Mouse (Mus musculus) limb, embryonic 11.5 days (tissue): Measurements from ENCODE around the gene Cd160. TPM values are rescaled to one million over a fixed set of nuclear protein-coding genes. Genes with fewer than 3 reads are reported as not detected.

Source experiments
- ATAC-seq: fragments of 200-750 bp; cut with Nextera tagmentation; 2 replicates; pipeline ENCODE4 v1.8.0; 2017; ENCODE audit warnings: low read depth; ENCODE audit not compliant: insufficient number of reproducible peaks, low FRiP score, low TSS enrichment
- DNase-seq: peaks from one replicate; pipeline ENCODE4 v3.0.0-alpha.2; 2015; ENCODE audit warnings: low spot score
- H3K27ac ChIP-seq: fragments of 300-500 bp; sonication (generic); replicated peaks from 2 replicates; pipeline ENCODE4 v1.5.1; 2014; ENCODE audit warnings: low read depth, mild to moderate bottlenecking, low read length
- H3K27me3 ChIP-seq: fragments of 300-500 bp; sonication (generic); 2 replicates; pipeline ENCODE4 v1.6.1; 2014; ENCODE audit warnings: mild to moderate bottlenecking, low read length, mixed read lengths; ENCODE audit not compliant: control insufficient read depth, insufficient read depth
- H3K36me3 ChIP-seq: fragments of 300-500 bp; sonication (generic); 2 replicates; pipeline ENCODE4 v1.6.1; 2014; ENCODE audit warnings: mild to moderate bottlenecking, low read length, moderate library complexity, mixed read lengths; ENCODE audit not compliant: control insufficient read depth, insufficient read depth
- H3K4me1 ChIP-seq: fragments of 300-500 bp; sonication (generic); 2 replicates; pipeline ENCODE4 v1.6.1; 2014; ENCODE audit warnings: low read length, mixed read lengths; ENCODE audit not compliant: control insufficient read depth, insufficient read depth
- H3K4me2 ChIP-seq: fragments of 300-500 bp; sonication (generic); 2 replicates; pipeline ENCODE4 v1.6.1; 2014; ENCODE audit warnings: low read depth, mild to moderate bottlenecking, moderate library complexity; ENCODE audit not compliant: severe bottlenecking
- H3K4me3 ChIP-seq: fragments of 300-500 bp; sonication (generic); 2 replicates; pipeline ENCODE4 v1.5.1; 2014; ENCODE audit warnings: low read depth, low read length
- H3K9ac ChIP-seq: fragments of 300-500 bp; sonication (generic); 2 replicates; pipeline ENCODE4 v1.6.1; 2014; ENCODE audit warnings: mild to moderate bottlenecking, low read length
- H3K9me3 ChIP-seq: fragments of 300-500 bp; sonication (generic); 2 replicates; pipeline ENCODE4 v1.6.1; 2016; ENCODE audit warnings: low read length; ENCODE audit not compliant: control insufficient read depth
- WGBS: fragments of 180-500 bp; shearing (Covaris S2); extraction: QIAGEN DNeasy Blood & Tissue Kit; methylation state at CpG from one replicate; pipeline ENCODE4 v1.1.7; 2014; 5-methylcytosine and 5-hydroxymethylcytosine counted together
- polyA plus RNA-seq: library from polyadenylated mRNA; unstranded; fragments of >200 nt; fragmentation: Nextera tagmentation; extraction: Ambion mirVana; gene quantifications from 2 replicates; pipeline ENCODE4 v1.2.1, GENCODE M21; 2014

Cd160 gene
- polyA plus RNA-seq, 1 experiment from 2014 or later = 0.21 TPM

DNA sequence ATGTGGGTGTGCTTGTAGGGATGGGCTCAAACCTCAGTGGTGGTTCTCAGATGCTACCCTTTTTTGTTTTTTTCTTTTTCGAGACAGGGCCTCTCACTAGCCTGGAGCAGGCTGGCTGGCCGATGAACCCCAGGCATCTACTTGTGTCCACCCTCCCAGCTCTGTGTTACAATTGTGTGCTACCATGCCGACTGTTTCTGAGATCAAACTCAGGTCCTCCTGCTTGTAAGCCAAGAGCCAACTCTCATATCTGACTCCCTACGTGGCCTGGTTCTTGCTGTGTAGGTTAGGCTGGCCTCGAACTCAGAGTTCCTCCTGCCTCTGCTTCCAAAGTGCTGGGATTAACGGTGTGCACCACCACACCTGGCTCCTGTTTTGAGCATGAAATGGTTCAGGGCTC is 16.0 kb upstream of the Cd160 start:
- no peak for DNase-seq
- no peak overlapping the region for H3K9ac ChIP-seq
- H3K27ac ChIP-seq = no peak overlapping the region
- no peaks in the 10 kb centered on the region for H3K9me3 ChIP-seq
- no peak for ATAC-seq
- 0 out of 2 replicates have a peak, but pooled peaks cover 3% of the 10 kb centered on the region for H3K4me1 ChIP-seq
- H3K4me2 ChIP-seq = no peak overlapping the region
- H3K4me3 ChIP-seq = no peak overlapping the region
- WGBS = 95% methylated on average over 6 of the region's 6 CpGs
- H3K27me3 ChIP-seq = no peaks in the 10 kb centered on the region
- no peaks in the 10 kb centered on the region for H3K36me3 ChIP-seq

DNA sequence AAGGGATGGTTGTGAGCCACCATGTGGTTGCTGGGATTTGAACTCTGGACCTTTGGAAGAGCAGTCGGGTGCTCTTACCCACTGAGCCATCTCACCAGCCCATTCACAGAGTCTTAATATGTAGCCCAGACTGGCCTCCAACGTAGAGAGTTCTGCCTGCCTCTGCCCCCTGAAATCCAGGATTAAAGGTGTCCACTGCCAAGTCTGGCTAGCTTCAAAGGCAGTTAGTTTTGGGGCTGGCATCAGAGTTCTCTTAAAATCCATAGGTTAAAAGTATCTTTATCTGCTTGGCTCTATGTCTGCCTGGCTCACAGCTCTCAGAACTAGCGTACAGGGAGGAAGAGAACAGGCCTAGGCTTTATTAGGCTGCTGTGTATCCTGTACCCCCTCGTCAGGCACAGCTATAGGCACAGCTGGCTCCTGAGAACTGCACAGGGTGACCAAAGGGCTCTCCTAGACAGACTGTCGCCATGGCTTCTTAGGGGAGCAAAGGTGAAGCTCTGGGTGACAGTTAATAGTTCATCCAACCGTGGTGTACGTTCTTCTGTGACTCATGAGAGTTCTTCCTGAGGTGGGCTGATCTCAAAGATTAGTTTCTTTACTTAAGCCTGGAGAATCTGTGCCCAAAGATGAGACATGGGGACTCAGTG is 10.0 kb upstream of the Cd160 start:
- Histone ChIP-seq H3K4me2 (no peak overlapping the region), H3K9me3 (no peaks in the 10 kb centered on the region), H3K27me3 (no peaks in the 10 kb centered on the region), H3K9ac (no peak overlapping the region), H3K4me3 (no peak overlapping the region), H3K27ac (no peak overlapping the region), H3K36me3 (no peaks in the 10 kb centered on the region), H3K4me1 (no peaks in the 10 kb centered on the region)
- WGBS = 76% methylated on average over 7 of the region's 7 CpGs
- DNase-seq = no peak
- no peak for ATAC-seq

DNA sequence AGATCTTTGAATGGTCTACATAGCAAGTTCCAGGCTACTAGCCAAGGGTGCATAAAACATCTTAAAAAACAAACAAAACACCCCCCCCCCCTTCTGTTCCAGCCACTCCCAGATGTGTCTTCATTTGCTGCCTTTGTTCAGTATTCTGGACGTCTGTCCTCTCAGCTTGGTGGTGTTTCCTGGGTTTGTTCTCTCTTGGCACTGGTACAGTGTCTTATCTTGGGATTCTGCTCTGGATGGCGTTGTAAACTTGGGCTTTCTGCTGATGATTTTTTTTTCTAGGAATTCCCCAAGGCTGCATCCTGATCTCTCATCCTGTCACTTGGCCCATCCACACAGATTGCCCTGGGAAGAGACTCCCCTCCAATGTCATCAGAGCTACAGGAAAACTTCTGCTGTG is 7.3 kb upstream of the Cd160 start:
- H3K27ac ChIP-seq = no peak overlapping the region
- no peak overlapping the region for H3K9ac ChIP-seq
- DNase-seq = no peak
- H3K4me3 ChIP-seq = no peak overlapping the region
- H3K4me1 ChIP-seq = no peaks in the 10 kb centered on the region
- WGBS = 80% methylated on average over 2 of the region's 2 CpGs
- H3K36me3 ChIP-seq = no peaks in the 10 kb centered on the region
- H3K27me3 ChIP-seq = no peaks in the 10 kb centered on the region
- ATAC-seq = no peak
- H3K4me2 ChIP-seq = no peak overlapping the region
- no peaks in the 10 kb centered on the region for H3K9me3 ChIP-seq

GRCm38 (mm10) chr3:96834587-96835348 is 5.6 kb upstream of the Cd160 start:
- Histone ChIP-seq H3K9ac (no peak overlapping the region), H3K4me1 (no peaks in the 10 kb centered on the region), H3K4me3 (no peak overlapping the region), H3K4me2 (no peak overlapping the region), H3K27ac (no peak overlapping the region), H3K36me3 (no peaks in the 10 kb centered on the region), H3K27me3 (no peaks in the 10 kb centered on the region), H3K9me3 (no peaks in the 10 kb centered on the region)
- no peak for DNase-seq
- ATAC-seq = no peak
- 73% methylated on average over 7 of the region's 7 CpGs for WGBS

GRCm38 (mm10) chr3:96832930-96833329 is 3.8 kb upstream of the Cd160 start:
- 44% methylated on average over 5 of the region's 5 CpGs for WGBS
- no peak overlapping the region for H3K27ac ChIP-seq
- H3K9me3 ChIP-seq = no peaks in the 10 kb centered on the region
- H3K4me1 ChIP-seq = no peaks in the 10 kb centered on the region
- no peaks in the 10 kb centered on the region for H3K36me3 ChIP-seq
- no peak overlapping the region for H3K4me2 ChIP-seq
- no peak for ATAC-seq
- H3K9ac ChIP-seq = no peak overlapping the region
- no peaks in the 10 kb centered on the region for H3K27me3 ChIP-seq
- no peak for DNase-seq
- no peak overlapping the region for H3K4me3 ChIP-seq

GRCm38 (mm10) chr3:96829856-96830255 is 705 bp upstream of the Cd160 start:
- no peaks in the 10 kb centered on the region for H3K36me3 ChIP-seq
- no peak overlapping the region for H3K27ac ChIP-seq
- DNase-seq = no peak
- H3K4me1 ChIP-seq = no peaks in the 10 kb centered on the region
- H3K4me2 ChIP-seq = no peak overlapping the region
- no peaks in the 10 kb centered on the region for H3K27me3 ChIP-seq
- no peak overlapping the region for H3K4me3 ChIP-seq
- H3K9ac ChIP-seq = no peak overlapping the region
- 76% methylated on average over 10 of the region's 10 CpGs for WGBS
- ATAC-seq = no peak
- no peaks in the 10 kb centered on the region for H3K9me3 ChIP-seq

GRCm38 (mm10) chr3:96828308-96828864 is 765 bp downstream of the Cd160 start:
- ATAC-seq (no peak), DNase-seq (no peak)
- Histone ChIP-seq H3K36me3 (no peaks in the 10 kb centered on the region), H3K27me3 (no peaks in the 10 kb centered on the region), H3K9me3 (no peaks in the 10 kb centered on the region), H3K9ac (no peak overlapping the region), H3K27ac (no peak overlapping the region), H3K4me1 (no peaks in the 10 kb centered on the region), H3K4me2 (no peak overlapping the region), H3K4me3 (no peak overlapping the region)
- 30% methylated on average over 15 of the region's 15 CpGs for WGBS

GRCm38 (mm10) chr3:96825261-96825660 is 3.9 kb downstream of the Cd160 start:
- Histone ChIP-seq H3K4me2 (no peak overlapping the region), H3K27ac (no peak overlapping the region), H3K9me3 (no peaks in the 10 kb centered on the region), H3K4me3 (no peak overlapping the region), H3K4me1 (no peaks in the 10 kb centered on the region), H3K9ac (no peak overlapping the region), H3K27me3 (no peaks in the 10 kb centered on the region), H3K36me3 (no peaks in the 10 kb centered on the region)
- ATAC-seq (no peak), DNase-seq (no peak)
- WGBS = 54% methylated on average over 11 of the region's 11 CpGs
